ENCODE assay signal across 20 mouse cellular contexts in the genomic region with DNA sequence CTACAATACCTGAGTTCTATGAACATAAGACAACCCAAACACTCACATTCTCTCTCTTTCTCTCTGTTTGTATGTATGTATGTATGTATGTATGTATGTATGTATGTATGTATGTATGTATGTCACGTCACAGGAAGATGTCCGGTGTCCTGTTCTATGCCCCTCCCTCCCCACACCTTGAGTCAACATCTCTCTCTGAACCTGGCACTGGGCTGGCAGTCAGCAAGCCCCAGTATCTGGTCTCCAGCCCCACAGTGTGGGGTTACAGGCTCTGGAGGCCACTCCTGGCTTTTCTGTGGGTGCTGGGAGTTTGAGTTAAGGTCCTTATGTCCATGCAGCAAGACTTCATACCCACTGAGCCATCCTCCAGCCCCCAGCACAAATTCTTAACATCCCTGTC. TPM values are rescaled to one million over a fixed set of nuclear protein-coding genes. Genes with fewer than 3 reads are reported as not detected.
"Had no signal": no experiment of that assay in that cellular context is flagged by ENCODE, and none has a peak within 500 bp of the region (broad histone marks: within the 10 kb centered on the region; RNA-seq: fewer than 3 reads in every experiment).

No protein-coding gene starts in this region.

- H3K4me2 ChIP-seq: limb, embryonic 13.5 days; lung, embryonic 14.5 days; midbrain, embryonic 11.5 days; midbrain, embryonic 15.5 days; neural tube, embryonic 12.5 days; stomach, embryonic 15.5 days had no signal

- H3K27me3 ChIP-seq: midbrain, embryonic 15.5 days; stomach, embryonic 15.5 days had no signal

- H3K4me1 ChIP-seq: limb, embryonic 13.5 days; midbrain, embryonic 15.5 days; neural tube, embryonic 12.5 days had no signal

- H3K27ac ChIP-seq: layer of hippocampus, adult 2 months; limb, embryonic 13.5 days; midbrain, embryonic 15.5 days; neural tube, embryonic 12.5 days; stomach, embryonic 15.5 days had no signal

- H3K36me3 ChIP-seq: limb, embryonic 13.5 days; midbrain, embryonic 15.5 days; neural tube, embryonic 12.5 days; stomach, embryonic 15.5 days had no signal

- DNase-seq: kidney, adult 11 months; kidney, postnatal 10 days; kidney, postnatal 4 days; left cerebral cortex, postnatal 4 days; lung, embryonic 14.5 days; retina, postnatal 1 day; right cerebral cortex, postnatal 4 days; spleen, adult 18-20 months; thymus, postnatal 36 days had no signal

- H3K9ac ChIP-seq: limb, embryonic 13.5 days; lung, embryonic 14.5 days; midbrain, embryonic 15.5 days; neural tube, embryonic 12.5 days; stomach, embryonic 15.5 days had no signal

- ATAC-seq: inflammation-experienced regulatory T-cells, adult 6 months; midbrain, embryonic 15.5 days had no signal

- H3K4me3 ChIP-seq: layer of hippocampus, adult 2 months; limb, embryonic 13.5 days; midbrain, embryonic 15.5 days; neural tube, embryonic 12.5 days; stomach, embryonic 15.5 days had no signal

- H3K9me3 ChIP-seq: limb, embryonic 13.5 days; midbrain, embryonic 15.5 days; neural tube, embryonic 12.5 days; stomach, embryonic 15.5 days had no signal

RNA-seq across cellular contexts. Expression of gene Tnfsf14, which starts 33.5 kb away (rescaled TPM):
- total RNA-seq: layer of hippocampus, adult 2 months; layer of hippocampus, postnatal 10 days; left cerebral cortex, postnatal 10 days; left cerebral cortex, postnatal 4 days had no signal
- polyA plus RNA-seq: kidney, embryonic 14.5 days; midbrain, embryonic 15.5 days; testis, adult 2 months had no signal
